ENCODE assay signal across 11 mouse cellular contexts in the genomic region with DNA sequence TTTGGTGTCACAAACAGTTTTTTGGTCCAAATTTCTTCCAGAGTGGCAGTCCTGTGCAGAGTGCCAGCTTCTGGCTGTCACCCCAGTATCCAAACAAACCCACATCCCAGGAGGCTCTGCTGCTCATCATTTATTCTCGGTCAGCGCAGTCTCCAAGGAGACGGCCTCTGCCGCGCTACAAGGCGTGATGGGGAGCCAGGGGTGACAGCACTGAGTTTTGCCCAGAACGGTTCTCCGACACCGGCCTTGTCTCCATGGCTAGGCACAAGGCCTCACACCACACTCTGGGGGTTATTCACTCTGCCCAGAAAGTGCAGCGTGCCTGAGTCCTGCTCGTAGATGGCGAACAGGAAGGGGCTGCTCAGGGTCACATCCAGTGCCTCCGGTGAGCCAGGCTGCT. TPM values are rescaled to one million over a fixed set of nuclear protein-coding genes. Genes with fewer than 3 reads are reported as not detected.
A peak's percentile ranks its signal among the peaks of the same experiment; 100 is the strongest.
DNase-seq lines count a peak whose midpoint lies in the region; ATAC-seq and TF ChIP-seq lines count a peak whose summit lies in the region.
"Had no signal": no experiment of that assay in that cellular context is flagged by ENCODE, and none has a peak within 500 bp of the region (broad histone marks: within the 10 kb centered on the region; RNA-seq: fewer than 3 reads in every experiment).

No protein-coding gene starts in this region.

- no peak overlapping the region for H3K4me3 ChIP-seq in stomach, embryonic 16.5 days (replicated peaks; ENCODE audit: low read length)
- no peak overlapping the region for H3K4me3 ChIP-seq in stomach, postnatal 0 days (ENCODE audit: low read depth, low read length)
- H3K4me3 ChIP-seq: kidney, embryonic 15.5 days had no signal

- 0 out of 2 replicates have a peak, but pooled peaks cover 2% of the 10 kb centered on the region for H3K4me1 ChIP-seq in stomach, embryonic 16.5 days (ENCODE audit: control insufficient read depth, insufficient read depth, low read length)
- no peaks in the 10 kb centered on the region for H3K4me1 ChIP-seq in stomach, postnatal 0 days (replicated peaks; ENCODE audit: control insufficient read depth, insufficient read depth)
- H3K4me1 ChIP-seq: kidney, embryonic 15.5 days had no signal

- H3K36me3 ChIP-seq in stomach, embryonic 16.5 days (ENCODE audit: control insufficient read depth, insufficient read depth, low read length) = peaks cover 10% of the 10 kb centered on the region
- H3K36me3 ChIP-seq in stomach, postnatal 0 days (ENCODE audit: control insufficient read depth, insufficient read depth, low read length) = peaks cover 10% of the 10 kb centered on the region; the same call in 1 of the 2 replicates

- H3K9me3 ChIP-seq in stomach, embryonic 16.5 days (replicated peaks; ENCODE audit: control insufficient read depth, low read length) = no peaks in the 10 kb centered on the region
- no peaks in the 10 kb centered on the region for H3K9me3 ChIP-seq in stomach, postnatal 0 days (ENCODE audit: control insufficient read depth, low read length)
- H3K9me3 ChIP-seq: kidney, embryonic 15.5 days had no signal

- H3K4me2 ChIP-seq in stomach, embryonic 16.5 days (ENCODE audit: low read depth, low read length) = peak overlapping the region; percentile 13; the same call in 1 of the 2 replicates
- H3K4me2 ChIP-seq in stomach, postnatal 0 days (replicated peaks; ENCODE audit: low read depth) = no peak overlapping the region
- H3K4me2 ChIP-seq: kidney, embryonic 15.5 days had no signal

- TF ChIP-seq EP300 in stomach, postnatal 0 days (optimal IDR thresholded peaks at IDR 0.05) = no peak

- WGBS in stomach, embryonic 16.5 days = 82% methylated on average over 13 of the region's 13 CpGs
- 80% methylated on average over 13 of the region's 13 CpGs for WGBS in stomach, postnatal 0 days

- TF ChIP-seq CTCF in stomach, postnatal 0 days (IDR thresholded peaks at IDR 0.05; ENCODE audit: low read depth) = no peak

- H3K9ac ChIP-seq in stomach, embryonic 16.5 days (ENCODE audit: low read length) = peak overlapping the region; percentile 39; the same call in 1 of the 2 replicates
- no peak overlapping the region for H3K9ac ChIP-seq in stomach, postnatal 0 days (ENCODE audit: low read length)
- H3K9ac ChIP-seq: kidney, embryonic 15.5 days had no signal

- no peak overlapping the region for H3K27ac ChIP-seq in stomach, embryonic 16.5 days (ENCODE audit: low read length)
- H3K27ac ChIP-seq in stomach, postnatal 0 days (replicated peaks) = no peak overlapping the region
- H3K27ac ChIP-seq: kidney, embryonic 15.5 days had no signal

- H3K27me3 ChIP-seq in stomach, embryonic 16.5 days (ENCODE audit: control insufficient read depth, insufficient read depth, low read length) = no peaks in the 10 kb centered on the region
- no peaks in the 10 kb centered on the region for H3K27me3 ChIP-seq in stomach, postnatal 0 days (ENCODE audit: control insufficient read depth, insufficient read depth, low read length)
- H3K27me3 ChIP-seq: kidney, embryonic 15.5 days had no signal

- no peak for ATAC-seq in stomach, embryonic 16.5 days (ENCODE audit: insufficient read depth, low FRiP score)
- ATAC-seq in stomach, postnatal 0 days (ENCODE audit: low FRiP score, low TSS enrichment) = no peak

- no peak for DNase-seq in stomach, postnatal 0 days (ENCODE audit: low spot score)
- peak; percentile 36 to 66 for DNase-seq in frontal cortex, postnatal 36 days (ENCODE audit: low spot score in 2 of 2)
- DNase-seq in mesoderm, embryonic 11.5 days (ENCODE audit: low read depth, low spot score) = peak; percentile 43
- peak; percentile 24 for DNase-seq in telencephalon, adult 2 months (ENCODE audit: low read depth, low spot score)
- DNase-seq in urinary bladder, postnatal 14 days (ENCODE audit: low spot score) = no peak
- DNase-seq in MN1 (ENCODE audit: low spot score) = no peak
- DNase-seq in gastrocnemius, postnatal 25 days = no peak

RNA-seq across cellular contexts. Expression of a gene that starts 12.8 kb away (rescaled TPM):
- 20.0 and 22.6 TPM in 2 replicates for polyA plus RNA-seq in stomach, embryonic 16.5 days (2015; fragmentation: Nextera tagmentation; extraction: Ambion mirVana)
- polyA plus RNA-seq in stomach, postnatal 0 days (2015; fragmentation: Nextera tagmentation; extraction: Ambion mirVana) = 42.8 and 44.5 TPM in 2 replicates
- 10 to 100 TPM; 15.7 to 19.7 TPM for total RNA-seq in gastrocnemius, postnatal 25 days (2021)
- total RNA-seq: ES-E14 had no signal
- polyA plus RNA-seq: embryonic facial prominence, embryonic 11.5 days had no signal

RNA-seq across cellular contexts. Expression of a gene that starts 19.3 kb away (rescaled TPM):
- 0.31 and 0.34 TPM in 2 replicates for polyA plus RNA-seq in stomach, embryonic 16.5 days (2015; fragmentation: Nextera tagmentation; extraction: Ambion mirVana)
- polyA plus RNA-seq in stomach, postnatal 0 days (2015; fragmentation: Nextera tagmentation; extraction: Ambion mirVana) = 12.8 and 17.6 TPM in 2 replicates
- not detected for total RNA-seq in gastrocnemius, postnatal 25 days (2021)
- total RNA-seq: ES-E14 had no signal
- polyA plus RNA-seq: embryonic facial prominence, embryonic 11.5 days had no signal

RNA-seq across cellular contexts. Expression of a gene that starts 36.1 kb away (rescaled TPM):
- 38.2 and 40.7 TPM in 2 replicates for polyA plus RNA-seq in stomach, embryonic 16.5 days (2015; fragmentation: Nextera tagmentation; extraction: Ambion mirVana)
- polyA plus RNA-seq in stomach, postnatal 0 days (2015; fragmentation: Nextera tagmentation; extraction: Ambion mirVana) = 23.3 and 24.9 TPM in 2 replicates
- 10 to 100 TPM; 16.1 to 19.2 TPM for total RNA-seq in gastrocnemius, postnatal 25 days (2021)

Comparison
In these comparisons a context has a peak if more than half of its experiments do, and no peak if none do; other contexts are left out.
1. RNA of a gene that starts 19.3 kb away (polyA plus RNA-seq): 12.8 to 17.6 TPM in stomach, postnatal 0 days; 0.31 to 0.34 TPM in stomach, embryonic 16.5 days; every median in the first group is over 10 times any median in the second.
2. DNase-seq: peak in frontal cortex, postnatal 36 days (2 of 2), mesoderm, embryonic 11.5 days (single experiment) and telencephalon, adult 2 months (single experiment); none in stomach, postnatal 0 days (single experiment), urinary bladder, postnatal 14 days (single experiment), MN1 (single experiment) and gastrocnemius, postnatal 25 days (single experiment).